Mouse (Mus musculus): ENCODE data around the gene Scn11a.
A peak's percentile ranks its signal among the peaks of the same experiment; 100 is the strongest.

Scn11a gene

DNA sequence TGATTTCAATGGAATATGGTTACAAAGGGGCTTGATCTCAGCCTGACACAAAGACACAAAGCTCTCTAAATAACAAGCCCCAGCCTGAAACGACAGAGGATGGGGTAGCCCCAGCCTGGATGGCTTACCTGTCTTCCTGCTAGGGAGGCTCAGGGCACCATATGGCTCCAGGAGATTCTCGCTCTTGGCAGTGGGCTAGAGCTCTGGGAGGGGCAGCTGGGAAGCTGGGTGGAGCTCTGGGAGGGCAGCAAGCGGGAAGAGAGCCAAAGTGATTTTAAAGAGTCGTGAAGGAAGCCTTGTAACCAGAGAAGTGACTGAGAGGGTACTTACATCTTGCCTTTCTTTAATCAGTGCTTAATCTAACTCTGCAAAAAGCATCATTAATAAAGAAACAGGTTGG is at the start of gene Scn11a:
Gene Scn11a (minus strand): TSS at position 160 of the 400 bp plus-strand sequence.
- no peak for DNase-seq (ENCODE audit: low read depth, low spot score)

DNA sequence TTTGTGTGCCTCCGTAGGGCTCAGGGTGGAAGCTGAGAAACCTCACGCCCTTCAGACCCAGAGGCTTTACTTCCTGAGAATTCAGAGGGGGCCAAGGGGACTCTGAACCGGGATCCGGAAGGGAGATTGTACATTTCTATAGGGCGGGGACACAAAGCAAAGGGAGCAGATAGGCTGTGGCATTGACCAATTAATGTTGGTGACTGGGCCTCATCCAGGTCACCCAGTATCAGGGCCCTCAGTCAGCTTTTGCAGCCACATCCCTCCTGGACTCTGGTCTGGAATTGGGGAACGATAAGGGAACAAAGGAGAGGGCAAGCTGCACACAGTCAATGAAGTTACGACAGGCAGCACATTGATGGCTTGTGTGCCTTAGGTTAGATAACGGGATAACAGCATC is 28.9 kb upstream of the Scn11a start:
- no peak for DNase-seq (ENCODE audit: low read depth, low spot score)

DNA sequence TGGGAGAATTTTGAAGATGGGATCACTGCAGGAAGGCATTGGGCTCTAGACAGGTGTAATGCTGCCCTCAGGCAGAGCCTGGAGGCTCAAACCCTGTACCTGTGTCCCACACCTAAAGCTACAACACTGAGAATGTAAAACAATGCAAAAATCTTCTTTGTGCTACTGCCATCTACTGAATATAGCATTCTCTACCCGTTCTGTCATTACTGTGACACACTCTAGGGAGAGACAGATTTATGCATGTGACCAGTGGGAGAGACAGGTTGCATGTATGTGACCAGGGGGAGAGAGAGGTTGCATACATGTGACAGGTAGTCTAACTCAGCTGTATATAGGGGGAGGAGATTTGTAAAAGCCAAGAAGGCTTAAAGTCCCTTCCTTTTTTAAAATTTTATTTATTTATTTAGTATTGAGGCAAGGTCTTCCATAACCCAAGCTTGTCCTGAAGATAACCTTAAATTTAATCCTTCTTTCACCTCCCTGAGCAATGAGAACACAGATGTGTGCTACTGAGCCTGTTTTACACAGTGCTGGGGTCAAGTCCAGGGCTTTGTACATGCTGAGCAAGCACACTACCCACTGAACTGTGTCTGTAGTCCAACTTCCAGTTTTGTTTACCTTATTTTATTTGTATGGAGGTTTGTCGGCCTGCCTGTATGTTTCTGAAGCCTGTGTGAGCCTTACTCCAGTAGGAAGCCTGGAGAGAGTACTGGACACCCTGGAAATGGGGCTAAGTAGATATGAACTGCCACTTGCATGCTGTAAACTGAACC is 28.0 kb upstream of the Scn11a start:
- peak; percentile 5 for DNase-seq (ENCODE audit: low read depth, low spot score)

DNA sequence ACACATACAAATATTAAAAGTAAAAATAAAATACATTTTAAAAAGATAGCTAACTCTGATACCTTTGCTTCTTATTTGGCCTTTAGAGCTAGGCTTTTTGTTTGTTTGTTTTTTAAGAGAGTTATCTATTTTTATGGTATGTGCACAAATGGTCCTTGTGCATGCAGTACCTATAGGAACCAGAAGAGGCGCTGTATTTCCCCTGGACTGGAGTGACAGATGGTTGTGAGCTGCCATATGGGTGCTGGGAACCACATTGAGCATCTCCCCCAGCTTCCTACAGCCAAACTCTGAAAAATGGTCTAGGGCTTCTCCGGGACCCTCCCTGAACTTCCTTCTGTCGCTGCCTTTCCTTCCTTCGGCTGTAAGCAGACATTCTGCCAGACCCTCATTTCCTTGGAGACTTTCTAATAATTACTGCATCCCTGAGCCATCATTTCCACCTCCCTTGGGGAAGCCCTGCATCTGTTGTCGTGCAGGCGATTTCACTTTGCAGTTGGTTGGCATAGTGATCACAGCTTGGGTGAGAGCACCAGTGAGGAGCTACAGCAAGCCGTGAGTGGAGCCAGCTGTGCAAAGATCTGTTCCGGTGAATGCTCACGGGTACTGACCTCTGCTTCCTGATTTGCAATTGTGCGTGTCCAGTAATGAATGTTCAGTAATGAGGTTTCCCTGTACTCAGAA is 27.2 kb upstream of the Scn11a start:
- peak; percentile 18 for DNase-seq (ENCODE audit: low read depth, low spot score)

DNA sequence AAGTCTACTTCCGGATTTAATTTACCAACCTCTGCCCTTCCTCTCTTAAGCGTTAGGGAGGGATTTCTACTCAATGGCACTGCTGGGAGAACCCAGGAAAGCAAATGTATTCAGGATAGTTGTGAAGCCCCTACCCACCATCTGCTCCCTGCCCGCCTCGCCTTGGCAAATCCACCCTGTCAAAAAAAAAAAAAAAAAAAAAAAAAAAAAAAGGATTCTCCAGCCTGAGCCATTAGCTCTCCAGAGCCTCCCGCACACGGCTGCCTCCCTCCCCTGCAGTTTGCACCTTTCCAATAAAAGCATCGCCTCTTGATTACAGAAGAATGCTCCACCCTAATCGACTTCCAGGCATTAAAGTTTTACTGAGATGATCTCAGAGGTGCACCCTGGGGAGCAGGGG is 24.0 kb upstream of the Scn11a start:
- DNase-seq (ENCODE audit: low read depth, low spot score), result no peak

DNA sequence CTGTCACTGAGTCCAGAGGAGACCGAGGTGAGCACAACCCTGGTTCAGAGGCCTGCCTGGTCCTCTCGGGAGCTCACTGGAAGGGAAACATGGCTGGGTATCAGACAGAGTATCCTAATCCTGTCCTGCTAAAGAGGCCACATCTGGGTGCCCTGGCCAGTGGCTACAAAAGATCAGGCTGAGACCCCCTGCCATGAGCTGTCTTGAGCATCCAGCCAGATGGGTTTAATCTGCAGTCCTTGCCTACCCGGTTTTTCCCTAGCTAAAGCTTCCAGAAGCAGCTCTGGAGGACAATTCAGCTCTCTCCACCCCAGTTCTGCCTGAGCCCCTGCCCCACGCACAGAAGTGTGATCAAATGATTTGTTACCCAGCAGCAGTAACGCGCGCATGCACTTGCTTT is 23.4 kb upstream of the Scn11a start:
- no peak for DNase-seq (ENCODE audit: low read depth, low spot score)

DNA sequence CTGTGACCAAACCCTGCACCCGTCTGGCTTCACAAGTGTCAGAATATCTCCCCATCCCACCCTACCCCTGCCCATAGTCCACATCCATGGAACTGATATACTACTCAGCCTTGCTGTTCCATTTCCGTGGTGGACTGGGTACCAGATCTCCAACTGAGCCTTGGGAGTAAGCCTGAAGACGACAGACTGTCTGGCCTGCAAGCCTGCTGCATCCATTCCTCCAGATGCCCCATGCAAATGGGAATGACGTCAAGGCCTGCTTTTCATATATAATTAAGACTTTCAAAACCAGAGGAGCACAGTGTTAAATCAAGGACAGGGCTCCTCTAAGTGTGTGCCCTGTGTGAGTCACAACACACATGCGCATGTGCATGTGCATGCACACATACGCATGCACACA is 21.9 kb upstream of the Scn11a start:
- DNase-seq (ENCODE audit: low read depth, low spot score), result no peak

DNA sequence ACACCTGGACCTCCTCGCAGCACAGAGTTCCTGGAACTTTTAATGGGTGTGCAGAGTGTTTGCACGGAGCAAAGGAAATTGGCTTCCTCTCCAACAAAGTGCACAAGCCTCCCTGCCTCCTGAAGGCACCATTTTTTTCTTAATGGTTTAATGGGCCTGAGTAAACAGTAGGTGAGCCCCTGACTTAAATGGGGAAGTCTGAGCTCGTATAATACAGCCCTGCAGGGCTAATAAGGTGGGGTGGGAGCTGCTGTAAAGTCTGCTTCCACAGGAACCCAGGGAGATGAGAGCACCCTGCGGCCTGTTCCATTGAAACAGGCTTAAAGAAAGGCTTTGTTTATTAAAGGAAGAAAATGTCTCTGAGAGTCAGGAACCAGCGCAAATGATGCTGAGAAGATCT is 19.5 kb upstream of the Scn11a start:
- no peak for DNase-seq (ENCODE audit: low read depth, low spot score)

DNA sequence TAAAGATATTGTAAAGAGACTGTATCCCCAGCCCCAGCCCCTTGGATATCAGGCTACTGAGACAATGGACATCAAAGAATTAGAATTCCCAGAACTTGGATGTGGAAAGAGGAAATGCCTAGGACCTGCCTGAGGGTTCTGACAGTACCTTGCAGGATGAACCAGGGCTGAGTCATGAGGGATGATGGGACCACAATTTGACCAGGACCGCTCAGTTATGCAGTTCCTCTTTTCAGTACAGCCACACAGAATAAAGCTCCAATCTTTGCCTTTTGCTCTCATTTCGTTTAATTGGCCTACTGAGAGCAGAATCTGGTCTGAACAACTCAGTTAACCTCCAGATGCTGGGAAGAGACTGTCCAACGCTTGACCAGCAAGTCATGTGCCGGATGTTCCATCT is 18.3 kb upstream of the Scn11a start:
- DNase-seq (ENCODE audit: low read depth, low spot score), result peak; percentile 17

DNA sequence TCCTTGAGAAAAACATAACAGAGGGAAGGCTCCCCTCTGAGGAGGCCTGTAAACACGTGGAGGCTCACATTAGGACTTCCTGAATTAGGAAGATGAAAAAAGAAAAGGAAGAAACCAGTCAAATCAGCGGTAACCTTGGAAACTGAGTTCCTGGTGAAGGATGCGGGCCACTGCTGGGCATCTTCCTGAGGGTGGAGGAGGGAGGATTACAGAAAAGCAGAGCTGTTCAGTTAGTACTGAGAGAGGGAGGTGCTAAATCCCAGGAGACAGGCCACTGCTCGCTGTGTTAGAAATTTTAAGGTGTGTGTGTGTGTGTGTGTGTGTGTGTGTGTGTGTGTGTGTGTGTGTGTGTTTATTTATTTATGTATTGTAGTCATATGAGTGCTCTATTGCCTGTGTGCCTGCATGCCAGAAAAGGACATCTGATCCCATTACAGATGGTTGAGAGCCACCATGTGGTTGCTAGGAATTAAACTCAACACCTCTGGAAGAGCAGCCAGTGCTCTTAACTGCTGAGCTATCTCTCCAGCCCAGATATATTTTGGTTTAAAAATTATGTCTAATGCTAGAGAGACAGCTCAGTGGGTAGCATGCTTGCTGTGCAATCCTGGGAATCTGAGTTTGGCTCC is 17.4 kb upstream of the Scn11a start:
- DNase-seq (ENCODE audit: low read depth, low spot score), result no peak

DNA sequence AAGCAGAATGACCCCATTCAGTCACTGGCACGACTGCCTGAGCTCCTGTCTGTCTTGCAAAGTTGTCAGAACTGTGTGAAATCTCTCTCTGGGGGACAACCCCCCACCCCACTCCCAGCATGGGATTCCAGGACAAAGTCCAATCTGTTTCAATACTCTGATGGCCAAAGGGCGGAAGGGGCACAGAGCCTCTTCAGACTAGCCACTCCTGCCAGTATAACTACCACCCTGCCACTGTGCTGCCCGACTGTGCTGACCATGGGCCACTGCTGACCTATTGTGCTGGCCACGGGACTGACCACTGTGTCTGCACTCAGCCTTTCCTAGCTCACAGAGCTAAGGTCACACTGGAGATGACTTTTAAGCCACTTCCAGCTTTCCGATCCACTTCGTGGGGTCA is 16.8 kb upstream of the Scn11a start:
- no peak for DNase-seq (ENCODE audit: low read depth, low spot score)

DNA sequence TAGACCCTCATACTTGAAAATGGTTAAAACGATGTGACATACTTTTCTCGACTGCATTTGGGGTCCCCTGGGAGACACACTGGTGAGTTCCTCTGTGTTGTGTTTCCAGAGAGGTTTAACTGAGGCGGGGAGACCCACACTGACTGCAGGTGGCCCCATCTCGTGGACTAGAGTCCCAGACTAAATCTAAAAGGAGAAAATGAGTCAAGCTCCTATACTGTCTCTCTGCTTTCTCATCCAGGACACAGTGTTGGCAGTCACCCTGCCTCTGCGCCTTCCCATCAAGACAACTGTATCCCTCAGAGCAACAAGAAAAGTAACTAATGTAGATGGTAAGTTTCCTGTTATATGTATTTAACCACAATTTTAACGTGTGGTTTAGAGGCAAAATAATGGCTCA is 15.9 kb upstream of the Scn11a start:
- no peak for DNase-seq (ENCODE audit: low read depth, low spot score)

DNA sequence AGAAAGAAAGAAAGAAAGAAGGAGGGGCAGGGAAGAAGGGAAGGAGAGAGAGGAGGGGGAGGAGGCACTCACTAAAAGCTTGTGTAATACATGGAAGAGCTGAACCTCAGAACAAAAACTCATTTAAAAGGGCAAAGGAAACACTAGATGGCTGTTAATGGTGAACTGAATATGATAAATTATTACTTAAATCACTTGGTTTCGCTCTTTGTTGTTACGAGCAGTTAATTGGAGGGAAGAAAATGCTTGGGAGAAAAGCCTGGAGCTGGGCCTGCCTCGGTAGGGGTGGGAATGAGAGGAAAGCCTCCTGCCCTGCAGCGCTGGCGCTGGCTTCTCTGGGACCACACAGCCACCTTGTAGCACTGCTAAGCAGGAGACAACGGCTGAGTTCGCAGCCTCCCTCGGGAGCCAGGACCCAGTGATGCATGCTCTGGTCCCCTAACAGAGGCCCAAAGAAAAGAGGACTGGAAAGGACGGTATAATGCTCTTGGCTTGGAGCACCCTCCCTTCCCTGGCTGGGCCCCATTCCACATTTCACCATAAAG is 10.4 kb upstream of the Scn11a start:
- no peak for DNase-seq (ENCODE audit: low read depth, low spot score)

DNA sequence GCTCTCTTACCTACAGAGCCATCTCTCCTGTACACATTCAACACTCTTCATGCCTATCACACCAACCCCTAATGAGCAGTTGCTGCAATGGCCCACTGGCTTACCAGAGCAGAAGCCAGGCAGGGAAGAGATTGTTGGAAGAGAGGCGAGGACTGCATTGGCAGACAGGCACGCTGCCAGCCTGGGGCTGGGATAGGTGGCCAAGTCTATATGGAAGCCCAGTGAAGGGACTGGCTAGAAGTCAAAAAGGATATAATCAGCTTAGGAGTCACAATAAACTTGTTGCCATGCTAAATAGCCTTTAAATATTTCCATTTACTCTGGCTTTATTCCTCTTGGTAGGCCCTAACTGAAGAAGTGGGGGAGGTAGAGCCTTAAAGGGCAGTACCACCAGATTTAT is 5.7 kb upstream of the Scn11a start:
- DNase-seq (ENCODE audit: low read depth, low spot score), result no peak

DNA sequence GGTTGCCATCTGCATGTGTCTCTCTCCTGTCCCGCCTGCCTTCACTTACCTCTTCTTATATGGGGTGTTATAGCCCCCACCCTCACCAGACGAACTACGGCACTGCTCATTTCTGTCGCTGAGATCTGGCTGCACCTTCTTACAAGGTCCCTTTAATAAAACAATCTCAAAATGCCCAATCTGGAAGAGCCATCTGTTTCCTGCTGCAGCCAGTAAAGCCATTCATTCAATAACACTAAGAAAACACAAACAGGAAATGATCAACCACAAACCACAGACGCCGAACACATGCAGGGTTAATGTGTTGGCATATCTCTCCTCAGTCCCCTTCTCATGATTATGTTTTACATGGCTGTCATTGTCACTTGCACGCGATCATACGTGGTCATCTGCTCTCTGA is 1.5 kb downstream of the Scn11a start:
- DNase-seq (ENCODE audit: low read depth, low spot score), result peak; percentile 57

DNA sequence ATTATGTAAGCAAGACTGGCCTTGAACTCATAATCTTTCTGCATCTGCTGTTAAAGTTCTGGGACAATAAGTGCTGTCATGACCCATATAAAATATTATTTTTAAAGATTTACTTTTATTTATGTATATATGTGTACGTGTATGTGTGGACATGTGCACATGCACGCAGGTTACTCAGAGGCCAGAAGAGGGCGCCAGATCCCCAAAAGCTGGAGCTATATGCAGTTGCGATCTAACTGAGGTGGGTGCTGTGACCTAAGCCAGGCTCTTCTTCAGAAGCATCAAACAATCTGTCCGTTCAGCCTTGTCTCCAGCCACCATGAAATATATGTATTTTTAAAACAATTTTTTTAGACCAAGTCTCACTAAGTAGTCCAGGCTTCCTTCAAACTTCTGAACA is 11.6 kb downstream of the Scn11a start:
- DNase-seq (ENCODE audit: low read depth, low spot score), result peak; percentile 12

DNA sequence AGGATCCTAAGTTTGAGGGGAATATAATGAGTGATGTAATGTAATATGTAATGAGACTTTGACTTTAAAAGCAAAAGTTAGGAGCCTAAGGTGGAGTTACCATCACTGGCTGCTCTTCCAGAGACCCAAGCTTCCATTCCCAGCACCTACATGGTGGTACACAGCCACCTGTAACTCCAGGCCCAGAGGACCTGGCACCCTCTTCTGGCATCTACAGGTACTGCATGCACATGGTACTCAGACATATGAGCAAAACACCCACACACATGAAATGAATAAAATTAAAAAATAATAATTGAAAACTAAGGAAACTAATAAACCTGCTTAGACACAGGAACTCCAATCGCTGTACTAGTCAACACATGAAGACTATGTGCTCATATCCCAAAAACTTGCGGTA is 18.8 kb downstream of the Scn11a start:
- peak; percentile 38 for DNase-seq (ENCODE audit: low read depth, low spot score)

DNA sequence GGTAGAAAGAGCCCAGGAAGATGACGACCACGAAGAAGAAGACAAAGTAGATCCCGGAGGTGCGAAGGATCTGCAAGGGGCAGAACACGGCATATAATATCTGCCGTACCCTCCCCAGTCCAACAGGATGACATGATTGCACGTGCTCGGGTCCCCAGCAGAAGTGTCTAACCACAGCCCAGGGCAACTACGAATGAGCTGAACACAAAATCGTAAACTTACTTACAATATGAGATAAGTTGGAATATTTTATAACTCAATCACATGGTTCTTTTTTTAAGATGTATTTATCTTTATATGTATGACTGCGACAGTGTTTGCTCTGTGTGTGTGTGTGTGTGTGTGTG is 20.8 kb downstream of the Scn11a start:
- no peak for DNase-seq (ENCODE audit: low read depth, low spot score)

DNA sequence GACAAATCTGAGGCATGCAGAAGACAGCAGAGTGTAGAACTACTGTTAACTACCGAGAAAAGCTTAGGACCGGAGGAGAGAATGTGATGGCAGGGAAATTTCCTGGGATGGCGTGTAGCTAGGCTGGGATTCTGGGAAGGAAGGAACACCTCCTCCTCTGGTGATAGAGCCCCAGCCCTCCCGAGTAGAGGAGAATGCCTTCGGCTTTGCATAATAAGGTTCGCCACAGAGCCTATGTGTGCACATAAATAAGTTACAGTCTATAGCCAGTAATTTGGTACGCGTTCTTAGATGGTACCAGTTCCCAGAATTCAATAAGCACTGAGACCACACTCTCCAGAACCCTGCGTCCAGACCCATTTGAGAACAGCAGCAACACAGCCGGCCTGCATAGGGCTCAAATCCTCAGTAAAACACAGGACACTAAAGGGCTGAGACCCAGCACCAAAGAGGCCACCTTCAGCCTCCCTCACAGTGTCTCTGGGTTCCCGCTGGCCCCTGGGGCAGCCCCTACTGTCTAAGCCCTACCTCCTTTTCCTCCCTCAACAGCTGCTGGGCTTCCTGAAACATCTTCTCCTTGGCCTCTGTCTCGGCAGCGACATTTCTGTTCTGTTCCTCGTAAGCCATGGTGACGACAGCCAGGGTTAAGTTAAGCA is 21.3 kb downstream of the Scn11a start:
- DNase-seq (ENCODE audit: low read depth, low spot score), result no peak

DNA sequence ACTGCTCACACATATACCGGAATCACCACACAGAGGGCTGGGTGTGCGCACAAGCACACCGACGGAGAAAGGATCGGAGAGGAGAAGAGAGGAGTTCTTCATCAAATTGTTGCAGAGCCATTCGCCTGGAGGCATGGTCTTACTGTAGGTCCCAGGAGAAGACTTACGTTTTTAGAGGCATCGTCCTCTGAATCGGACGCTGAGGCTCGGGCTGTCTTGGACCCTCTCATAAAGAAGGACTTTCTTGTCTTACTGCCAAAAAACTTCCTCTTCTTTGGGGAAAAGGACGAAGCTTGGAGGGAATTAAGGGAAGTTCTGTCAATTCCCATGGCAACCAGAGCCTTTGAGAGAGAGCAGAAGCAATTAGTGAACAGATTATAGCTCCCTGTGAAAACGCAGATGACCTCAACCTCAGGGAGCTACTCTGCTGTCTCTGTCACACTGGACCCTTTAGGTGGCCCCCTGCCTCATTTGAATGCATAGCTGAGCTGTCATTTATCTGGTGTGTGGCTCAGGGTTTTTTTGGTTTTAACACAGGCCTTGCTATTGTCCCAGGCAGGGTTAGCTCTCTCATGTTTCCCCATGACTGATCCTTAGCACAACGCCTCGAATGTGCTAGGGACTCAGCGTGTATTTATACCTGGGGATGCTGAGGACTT is 22.0 kb downstream of the Scn11a start:
- DNase-seq (ENCODE audit: low read depth, low spot score), result no peak

DNA sequence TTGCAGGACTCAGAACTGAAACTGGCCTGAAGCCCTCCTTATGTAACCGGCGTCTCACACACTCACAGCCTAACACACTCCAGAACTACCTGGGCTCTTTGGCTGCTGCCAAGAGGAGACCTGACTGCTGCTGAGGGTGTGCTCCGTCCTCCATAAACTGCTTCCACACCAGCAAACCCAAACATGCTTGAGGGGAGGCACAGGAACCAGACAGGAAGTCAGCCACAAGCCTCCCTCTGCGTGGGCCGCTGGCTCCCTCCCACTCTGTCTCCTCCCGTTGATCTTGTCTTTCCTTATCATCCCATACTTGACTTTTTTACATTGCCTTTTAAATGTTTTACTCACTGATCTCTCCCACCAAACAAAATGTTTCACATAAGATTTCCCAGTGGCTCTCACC is 23.8 kb downstream of the Scn11a start:
- no peak for DNase-seq (ENCODE audit: low read depth, low spot score)

DNA sequence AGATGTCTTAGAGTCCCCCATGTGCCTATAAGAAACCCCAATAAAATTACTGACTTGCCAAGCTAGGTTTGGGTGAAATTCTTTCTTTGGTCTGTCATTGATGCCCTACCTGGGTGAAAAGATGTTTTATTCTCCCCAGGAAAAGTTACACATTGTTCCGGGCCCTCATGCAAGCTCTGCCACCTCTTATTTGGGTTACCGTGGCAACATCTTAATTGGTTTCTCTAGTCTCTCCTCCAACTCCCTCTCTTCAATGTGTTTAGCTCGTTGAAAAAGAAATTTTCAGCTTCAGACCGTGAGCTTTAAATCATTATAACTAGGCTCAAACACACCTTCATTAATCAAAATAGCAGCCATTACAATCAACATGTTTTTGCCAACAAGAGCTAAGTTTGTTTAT is 28.5 kb downstream of the Scn11a start:
- no peak for DNase-seq (ENCODE audit: low read depth, low spot score)

Data from A20 (cell line).